Mouse (Mus musculus) heart, adult 2 months (tissue): Measurements from ENCODE around the gene Gm11565.

Source experiments
- CTCF ChIP-seq: fragments of 200-600 bp; IDR thresholded peaks from 2 replicates; pipeline ENCODE4 v1.8.1; 2022; ENCODE audit warnings: antibody characterized with exemption, mild to moderate bottlenecking, moderate library complexity
- EP300 ChIP-seq: fragments of 200-500 bp; IDR thresholded peaks from 2 replicates; pipeline ENCODE4 v1.6.1; 2011; ENCODE audit warnings: low read depth, low read length, control low read depth; ENCODE audit not compliant: insufficient read depth
- POLR2A ChIP-seq: fragments of 200-500 bp; IDR thresholded peaks from 2 replicates; pipeline ENCODE4 v1.6.1; 2011; ENCODE audit warnings: mild to moderate bottlenecking, low read depth, low read length, control low read depth; ENCODE audit not compliant: insufficient read depth

DNA sequence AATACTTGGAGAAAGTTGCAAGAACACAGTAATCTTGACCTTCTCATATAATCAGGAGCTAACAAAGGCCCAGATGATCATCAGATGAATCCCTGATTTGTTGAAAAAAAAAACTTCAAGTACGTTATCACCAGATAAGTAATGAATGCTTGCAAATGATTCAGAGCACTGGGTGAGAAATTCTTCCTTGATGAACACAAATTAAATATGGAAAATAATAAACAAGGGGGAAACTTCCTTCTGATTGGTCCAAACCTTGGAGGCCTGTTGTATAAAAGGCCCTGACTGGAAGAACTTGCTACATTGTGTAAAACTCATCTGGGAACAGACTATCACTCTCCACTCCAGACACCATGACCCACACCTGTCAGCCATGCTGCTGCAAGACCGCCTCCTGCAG, 6.9 kb upstream of the Gm11565 start, which contains the start of gene Krtap31-1:
- TF ChIP-seq POLR2A (no peak), EP300 (no peak), CTCF (no peak)
